Mouse (Mus musculus): ENCODE measurements around the gene Klk1b16. TPM values are rescaled to one million over a fixed set of nuclear protein-coding genes. Genes with fewer than 3 reads are reported as not detected.
"Not testable (repeated sequence)": the region's sequence is repeated elsewhere in the genome, so short reads cannot be mapped to it uniquely, and the experiment has no call there.

Gene Klk1b16
- not detected in 2 replicates for polyA plus RNA-seq (2016; fragmentation: Nextera tagmentation; extraction: Ambion mirVana)

DNA sequence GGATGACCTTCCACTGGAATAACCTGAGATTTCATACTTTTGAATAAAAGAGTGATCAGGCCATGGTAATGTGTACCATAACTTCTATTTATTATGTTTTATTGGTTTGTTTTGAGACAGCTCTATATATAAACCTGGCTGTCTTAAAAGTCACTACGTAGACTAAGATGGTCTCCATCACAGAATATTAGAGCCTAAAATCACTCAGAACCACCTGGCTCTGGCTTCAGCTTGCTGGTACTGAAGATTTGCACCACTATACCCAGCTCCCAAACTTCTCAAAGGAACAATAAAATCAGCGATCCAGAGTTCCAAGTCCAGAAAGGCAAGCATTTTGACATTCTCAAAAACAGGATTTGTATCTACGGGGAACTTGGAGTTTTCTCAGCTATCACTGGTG lies at the start of gene Klk1b16:
Klk1b16 (plus strand) TSS at position 301 of the 400 bp plus-strand sequence.
- H3K4me1 ChIP-seq (replicated peaks): no peaks in the 10 kb centered on the region
- ATAC-seq (ENCODE audit: insufficient number of reproducible peaks, low FRiP score): no peak
- no peaks in the 10 kb centered on the region for H3K9me3 ChIP-seq (replicated peaks)
- H3K9ac ChIP-seq: no peak within 1 kb of the TSS
- H3K4me3 ChIP-seq: no peak within 1 kb of the TSS
- no peaks in the 10 kb centered on the region for H3K36me3 ChIP-seq
- no peak within 1 kb of the TSS for H3K27ac ChIP-seq (ENCODE audit: poor library complexity, severe bottlenecking)
- 79% methylated on average over 3 of the region's 3 CpGs for WGBS
- H3K4me2 ChIP-seq: no peak within 1 kb of the TSS
- H3K27me3 ChIP-seq (replicated peaks): no peaks in the 10 kb centered on the region

DNA sequence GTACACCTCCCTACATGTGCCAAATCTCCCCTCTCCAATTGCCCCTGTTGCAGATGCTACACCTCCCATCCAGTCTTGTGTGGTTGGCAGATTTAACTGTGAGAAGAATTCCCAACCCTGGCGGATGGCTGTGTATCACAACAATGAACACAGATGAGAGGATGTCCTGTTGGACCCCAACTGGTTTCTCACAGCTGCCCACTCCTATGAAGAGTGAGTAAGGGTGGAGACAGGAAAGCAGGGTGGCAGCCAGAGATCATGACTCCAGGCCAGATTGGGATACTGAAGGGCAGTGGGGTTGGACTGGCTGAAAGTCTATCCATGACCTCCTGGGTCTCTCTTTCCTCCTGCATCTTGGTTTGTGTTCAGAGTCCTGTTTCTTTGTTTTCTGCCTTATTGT lies 40.5 kb upstream of the Klk1b16 start:
- Histone ChIP-seq H3K27me3 (replicated peaks) (no peaks in the 10 kb centered on the region), H3K4me2 (no peak overlapping the region), H3K4me3 (no peak overlapping the region), H3K9ac (no peak overlapping the region), H3K27ac (ENCODE audit: poor library complexity, severe bottlenecking) (no peak overlapping the region), H3K4me1 (replicated peaks) (no peaks in the 10 kb centered on the region), H3K9me3 (replicated peaks) (no peaks in the 10 kb centered on the region), H3K36me3 (no peaks in the 10 kb centered on the region)
- WGBS: 86% methylated on average over 1 of the region's 1 CpGs
- no peak for ATAC-seq (ENCODE audit: insufficient number of reproducible peaks, low FRiP score)

- not testable (repeated sequence) for H3K4me1 ChIP-seq (replicated peaks); H3K27ac ChIP-seq (ENCODE audit: poor library complexity, severe bottlenecking); ATAC-seq (ENCODE audit: insufficient number of reproducible peaks, low FRiP score); H3K9ac ChIP-seq; H3K4me2 ChIP-seq; H3K36me3 ChIP-seq; H3K27me3 ChIP-seq (replicated peaks); H3K4me3 ChIP-seq; H3K9me3 ChIP-seq (replicated peaks)
- 67% methylated on average over 3 of the region's 3 CpGs for WGBS
These were observed 34.5 kb upstream of the Klk1b16 start, which contains the start of gene Klk1b21 for GRCm38 (mm10) chr7:44102028-44102427. Gene Klk1b21 (plus strand): TSS chr7:44102328.

GRCm38 (mm10) chr7:44112373-44112772 lies 24.2 kb upstream of the Klk1b16 start, which contains the start of gene Klk1b22:
Gene Klk1b22 (plus strand): TSS chr7:44112673.
- no peak within 1 kb of the TSS for H3K4me3 ChIP-seq
- no peaks in the 10 kb centered on the region for H3K4me1 ChIP-seq (replicated peaks)
- H3K36me3 ChIP-seq: no peaks in the 10 kb centered on the region
- H3K27me3 ChIP-seq (replicated peaks): no peaks in the 10 kb centered on the region
- H3K9ac ChIP-seq: no peak within 1 kb of the TSS
- 60% methylated on average over 4 of the region's 4 CpGs for WGBS
- H3K27ac ChIP-seq (ENCODE audit: poor library complexity, severe bottlenecking): no peak within 1 kb of the TSS
- ATAC-seq (ENCODE audit: insufficient number of reproducible peaks, low FRiP score): no peak
- H3K4me2 ChIP-seq: no peak within 1 kb of the TSS
- H3K9me3 ChIP-seq (replicated peaks): no peaks in the 10 kb centered on the region

DNA sequence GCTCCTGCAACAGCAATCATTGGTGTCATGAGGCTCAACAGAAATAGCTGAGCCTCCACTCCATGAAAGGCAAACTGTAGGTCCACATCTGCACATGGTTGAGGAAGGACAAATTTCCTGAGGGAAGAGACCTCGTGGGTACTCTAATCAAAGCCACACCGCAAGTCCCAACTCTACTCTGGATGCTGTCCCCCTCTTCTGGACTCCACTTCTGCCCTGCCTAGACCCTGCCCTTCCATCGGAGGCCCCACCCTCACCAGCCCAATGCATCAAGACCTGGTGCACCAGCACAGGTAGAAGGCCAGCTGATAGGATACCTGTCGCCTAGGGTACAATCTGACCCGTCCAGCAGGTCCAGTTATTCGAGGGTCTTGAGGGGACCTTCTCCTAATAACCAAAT lies 13.1 kb upstream of the Klk1b16 start:
- no peak for ATAC-seq (ENCODE audit: insufficient number of reproducible peaks, low FRiP score)
- Histone ChIP-seq H3K36me3 (no peaks in the 10 kb centered on the region), H3K9ac (no peak overlapping the region), H3K4me3 (no peak overlapping the region), H3K27ac (ENCODE audit: poor library complexity, severe bottlenecking) (no peak overlapping the region), H3K4me2 (no peak overlapping the region), H3K4me1 (replicated peaks) (no peaks in the 10 kb centered on the region), H3K27me3 (replicated peaks) (no peaks in the 10 kb centered on the region), H3K9me3 (replicated peaks) (no peaks in the 10 kb centered on the region)
- WGBS: 82% methylated on average over 6 of the region's 6 CpGs

DNA sequence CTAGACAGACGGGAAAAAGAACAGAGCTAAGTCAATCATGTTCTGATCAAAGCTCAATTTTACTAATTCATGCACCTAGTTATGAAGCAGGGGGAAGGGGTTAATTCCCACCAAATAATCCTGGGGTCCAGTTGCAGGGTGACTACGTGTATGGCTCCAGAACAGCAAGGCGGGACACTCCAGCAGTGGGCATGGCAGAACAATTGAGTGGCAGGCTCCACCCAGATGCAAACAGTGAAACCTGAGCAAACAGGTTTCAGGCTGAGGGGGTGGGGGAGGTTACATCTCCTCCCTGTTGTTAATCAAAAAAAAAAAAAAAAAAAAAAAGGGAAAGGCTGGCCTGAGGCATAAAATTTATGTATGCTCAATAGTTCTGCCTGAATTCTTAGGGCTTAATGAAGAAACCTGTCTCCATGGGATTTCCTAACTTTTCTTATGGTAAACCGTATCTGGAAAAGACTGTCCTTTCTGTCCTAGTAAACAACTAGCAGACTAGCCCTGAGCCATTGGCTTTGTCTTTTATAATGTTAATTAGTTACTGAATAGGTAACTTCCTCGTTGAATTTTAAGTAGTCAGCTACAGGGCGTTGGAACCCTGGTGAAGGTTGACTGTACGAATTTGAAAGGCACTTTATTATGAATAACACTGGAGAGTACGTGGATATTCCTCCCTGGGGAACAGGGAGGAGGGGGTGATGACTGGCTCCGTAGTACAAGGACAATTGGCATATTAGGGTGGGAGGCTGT lies 42.9 kb downstream of the Klk1b16 start:
- no peak for ATAC-seq (ENCODE audit: insufficient number of reproducible peaks, low FRiP score)
- Histone ChIP-seq H3K27ac (ENCODE audit: poor library complexity, severe bottlenecking) (no peak overlapping the region), H3K9ac (no peak overlapping the region), H3K4me1 (replicated peaks) (no peaks in the 10 kb centered on the region), H3K36me3 (no peaks in the 10 kb centered on the region), H3K4me2 (no peak overlapping the region), H3K4me3 (no peak overlapping the region), H3K27me3 (replicated peaks) (no peaks in the 10 kb centered on the region), H3K9me3 (replicated peaks) (0 out of 2 replicates have a peak, but pooled peaks cover 2% of the 10 kb centered on the region)
- 72% methylated on average over 9 of the region's 9 CpGs for WGBS

DNA sequence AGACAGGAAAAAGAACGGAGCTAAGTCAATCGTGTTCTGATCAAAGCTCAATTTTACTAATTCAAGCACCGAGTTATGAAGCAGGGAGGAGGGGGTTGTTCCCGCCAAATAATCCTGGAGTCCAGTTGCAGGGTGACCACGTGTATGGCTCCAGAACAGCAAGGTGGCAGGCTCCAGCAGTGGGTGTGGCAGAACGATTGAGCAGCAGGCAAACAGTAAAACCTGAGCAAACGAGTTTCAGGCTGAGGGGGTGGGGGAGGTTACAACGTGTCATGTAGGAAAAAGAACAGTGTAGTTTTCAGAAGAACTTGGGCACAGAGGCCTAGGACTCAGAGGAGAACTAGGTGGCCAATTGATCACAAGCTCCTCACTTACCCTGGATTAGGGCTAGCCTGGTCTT lies 49.9 kb downstream of the Klk1b16 start:
- H3K4me3 ChIP-seq; H3K4me2 ChIP-seq; H3K9ac ChIP-seq; ATAC-seq (ENCODE audit: insufficient number of reproducible peaks, low FRiP score); H3K9me3 ChIP-seq (replicated peaks); H3K27ac ChIP-seq (ENCODE audit: poor library complexity, severe bottlenecking); H3K4me1 ChIP-seq (replicated peaks); H3K36me3 ChIP-seq; H3K27me3 ChIP-seq (replicated peaks): not testable (repeated sequence)
- WGBS: 69% methylated on average over 8 of the region's 8 CpGs

GRCm38 (mm10) chr7:44187936-44188335 lies 51.4 kb downstream of the Klk1b16 start, which contains the start of gene Klk1b24:
Gene Klk1b24 (plus strand): TSS chr7:44188236.
- H3K27me3 ChIP-seq (replicated peaks); H3K27ac ChIP-seq (ENCODE audit: poor library complexity, severe bottlenecking); H3K4me3 ChIP-seq; ATAC-seq (ENCODE audit: insufficient number of reproducible peaks, low FRiP score); H3K4me2 ChIP-seq; H3K36me3 ChIP-seq; H3K9me3 ChIP-seq (replicated peaks); H3K9ac ChIP-seq; H3K4me1 ChIP-seq (replicated peaks): not testable (repeated sequence)

Other genes starting within 250 kb of the Klk1b16 start
- not detected in 2 replicates for gene Klk15, start 203.0 kb upstream of the Klk1b16 start, polyA plus RNA-seq (2016; fragmentation: Nextera tagmentation; extraction: Ambion mirVana)
- gene Klk1b8, start 186.1 kb upstream of the Klk1b16 start, polyA plus RNA-seq (2016; fragmentation: Nextera tagmentation; extraction: Ambion mirVana): not detected in 2 replicates
- not detected in 2 replicates for gene Klk1b1, start 170.0 kb upstream of the Klk1b16 start, polyA plus RNA-seq (2016; fragmentation: Nextera tagmentation; extraction: Ambion mirVana)
- gene Klk1b9, start 160.7 kb upstream of the Klk1b16 start, polyA plus RNA-seq (2016; fragmentation: Nextera tagmentation; extraction: Ambion mirVana): not detected in 2 replicates
- gene Klk1b11, start 140.9 kb upstream of the Klk1b16 start, polyA plus RNA-seq (2016; fragmentation: Nextera tagmentation; extraction: Ambion mirVana): not detected in 2 replicates
- gene Klk1b26, start 124.6 kb upstream of the Klk1b16 start, polyA plus RNA-seq (2016; fragmentation: Nextera tagmentation; extraction: Ambion mirVana): not detected in 2 replicates
- not detected in 2 replicates for gene Klk1b27, start 84.5 kb upstream of the Klk1b16 start, polyA plus RNA-seq (2016; fragmentation: Nextera tagmentation; extraction: Ambion mirVana)
- gene Klk1b21, start 34.4 kb upstream of the Klk1b16 start, polyA plus RNA-seq (2016; fragmentation: Nextera tagmentation; extraction: Ambion mirVana): not detected in 2 replicates
- not detected in 2 replicates for gene Klk1b22, start 24.1 kb upstream of the Klk1b16 start, polyA plus RNA-seq (2016; fragmentation: Nextera tagmentation; extraction: Ambion mirVana)
- not detected in 2 replicates for gene Klk1b24, start 51.5 kb downstream of the Klk1b16 start, polyA plus RNA-seq (2016; fragmentation: Nextera tagmentation; extraction: Ambion mirVana)
- gene Klk1b3, start 61.4 kb downstream of the Klk1b16 start, polyA plus RNA-seq (2016; fragmentation: Nextera tagmentation; extraction: Ambion mirVana): not detected in 2 replicates
- gene Klk1b4, start 70.7 kb downstream of the Klk1b16 start, polyA plus RNA-seq (2016; fragmentation: Nextera tagmentation; extraction: Ambion mirVana): not detected in 2 replicates
- gene Klk1b5, start 79.2 kb downstream of the Klk1b16 start, polyA plus RNA-seq (2016; fragmentation: Nextera tagmentation; extraction: Ambion mirVana): not detected in 2 replicates
- not detected in 2 replicates for gene Klk1, start 88.6 kb downstream of the Klk1b16 start, polyA plus RNA-seq (2016; fragmentation: Nextera tagmentation; extraction: Ambion mirVana)
- gene Gm36864, start 99.4 kb downstream of the Klk1b16 start, polyA plus RNA-seq (2016; fragmentation: Nextera tagmentation; extraction: Ambion mirVana): not detected in 2 replicates
- 1.2 and 1.6 TPM in 2 replicates for gene 1700028J19Rik, start 109.9 kb downstream of the Klk1b16 start, polyA plus RNA-seq (2016; fragmentation: Nextera tagmentation; extraction: Ambion mirVana)
- gene 2410002F23Rik, start 110.0 kb downstream of the Klk1b16 start, polyA plus RNA-seq (2016; fragmentation: Nextera tagmentation; extraction: Ambion mirVana): 99.8 and 109 TPM in 2 replicates
- gene Acp4, start 120.6 kb downstream of the Klk1b16 start, polyA plus RNA-seq (2016; fragmentation: Nextera tagmentation; extraction: Ambion mirVana): not detected in 2 replicates
- not detected in 2 replicates for gene Gm15517, start 124.7 kb downstream of the Klk1b16 start, polyA plus RNA-seq (2016; fragmentation: Nextera tagmentation; extraction: Ambion mirVana)
- gene Clec11a, start 170.1 kb downstream of the Klk1b16 start, polyA plus RNA-seq (2016; fragmentation: Nextera tagmentation; extraction: Ambion mirVana): 0.68 and 0.79 TPM in 2 replicates
- gene Shank1, start 173.5 kb downstream of the Klk1b16 start, polyA plus RNA-seq (2016; fragmentation: Nextera tagmentation; extraction: Ambion mirVana): 0.80 and 0.86 TPM in 2 replicates
- gene Syt3, start 247.3 kb downstream of the Klk1b16 start, polyA plus RNA-seq (2016; fragmentation: Nextera tagmentation; extraction: Ambion mirVana): 0.55 and 0.63 TPM in 2 replicates
- gene 1700008O03Rik, start 249.1 kb downstream of the Klk1b16 start, polyA plus RNA-seq (2016; fragmentation: Nextera tagmentation; extraction: Ambion mirVana): 0.40 and 0.94 TPM in 2 replicates